Mouse (Mus musculus): Measurements from ENCODE around the gene Mier1.

DNA sequence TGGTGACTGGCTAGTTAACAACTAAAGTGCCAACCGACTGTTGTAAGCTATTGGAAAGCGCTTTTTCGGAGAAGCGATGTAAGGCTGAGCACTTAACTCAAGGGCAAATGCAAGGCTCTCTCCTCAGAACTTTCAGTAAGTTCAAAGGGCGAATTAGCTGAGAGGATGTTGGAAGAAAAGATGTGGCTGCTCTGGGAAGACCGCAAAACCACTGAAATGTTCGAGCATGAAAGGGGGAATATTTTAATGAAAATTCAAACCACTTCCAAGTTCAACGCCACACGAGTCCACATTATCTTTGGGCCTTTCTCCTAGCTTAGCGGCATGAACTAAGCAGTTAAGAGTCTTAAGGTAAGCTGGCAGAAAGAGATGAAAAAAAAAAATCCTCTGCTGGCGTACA, 788 bp upstream of the Mier1 start:
- TF ChIP-seq CTCF (IDR thresholded peaks at IDR 0.05; ENCODE audit: borderline replicate concordance, extremely low read depth, insufficient read depth, insufficient read length) (no peak), POLR2A (IDR thresholded peaks at IDR 0.05; ENCODE audit: borderline replicate concordance, extremely low read depth, insufficient read depth, insufficient read length, poor library complexity, severe bottlenecking) (no peak)
